28 mouse cellular contexts compared by ENCODE assay signal in genomic region chr6:106793621-106794020, GRCm38 (mm10). TPM values are rescaled to one million over a fixed set of nuclear protein-coding genes. Genes with fewer than 3 reads are reported as not detected.
DNase-seq lines count a peak whose midpoint lies in the region; ATAC-seq lines count a peak whose summit lies in the region.
"Had no signal": no experiment of that assay in that cellular context is flagged by ENCODE, and none has a peak within 500 bp of the region (broad histone marks: within the 10 kb centered on the region; RNA-seq: fewer than 3 reads in every experiment).

No protein-coding gene starts in this region.

- H3K27ac ChIP-seq in macrophage: 0 out of 2 replicates have a peak overlapping the region, but pooled peaks have one; percentile 19
- H3K27ac ChIP-seq in midbrain, embryonic 13.5 days: no peak overlapping the region
- H3K27ac ChIP-seq: heart, embryonic 13.5 days; hindbrain, embryonic 14.5 days; limb, embryonic 15.5 days; lung, embryonic 15.5 days; midbrain, embryonic 15.5 days had no signal

- peak overlapping the region; percentile 12; the same call in 1 of the 2 replicates for H3K4me3 ChIP-seq in macrophage (ENCODE audit: inconsistent target)
- H3K4me3 ChIP-seq in midbrain, embryonic 13.5 days (replicated peaks): no peak overlapping the region
- H3K4me3 ChIP-seq: erythroblast, embryonic 14.5 days; heart, embryonic 13.5 days; limb, embryonic 15.5 days; lung, embryonic 15.5 days; midbrain, embryonic 15.5 days; myocyte had no signal

- H3K9me3 ChIP-seq in midbrain, embryonic 13.5 days: no peaks in the 10 kb centered on the region
- H3K9me3 ChIP-seq: heart, embryonic 13.5 days; limb, embryonic 15.5 days; lung, embryonic 15.5 days; midbrain, embryonic 15.5 days had no signal

- H3K27me3 ChIP-seq in midbrain, embryonic 13.5 days: no peaks in the 10 kb centered on the region
- H3K27me3 ChIP-seq: heart, embryonic 13.5 days; limb, embryonic 15.5 days; lung, embryonic 15.5 days; midbrain, embryonic 15.5 days had no signal

- peaks cover 17% of the 10 kb centered on the region; the same call in 1 of the 2 replicates for H3K36me3 ChIP-seq in macrophage (ENCODE audit: inconsistent target)
- peaks cover 48% of the 10 kb centered on the region for H3K36me3 ChIP-seq in midbrain, embryonic 13.5 days

- ATAC-seq in activated CD4-positive, CD25-positive, alpha-beta regulatory T cell, adult 4 months: peak; percentile 3
- ATAC-seq in midbrain, embryonic 13.5 days: no peak
- ATAC-seq: forebrain, embryonic 14.5 days; midbrain, embryonic 15.5 days had no signal

- peak; percentile 3 for DNase-seq in thymus, postnatal 0 days (ENCODE audit: low spot score)
- DNase-seq in thymus, postnatal 14 days: no peak
- no peak for DNase-seq in right cerebral cortex, postnatal 4 days
- no peak for DNase-seq in kidney, adult 18-20 months
- DNase-seq: adrenal gland, adult 2 months; cerebellum, adult 9-10 months; gastrocnemius, postnatal 10 days; heart, adult 18-20 months; kidney, adult 11 months; kidney, postnatal 10 days; layer of hippocampus, postnatal 36 days had no signal

- H3K4me2 ChIP-seq in midbrain, embryonic 13.5 days (replicated peaks): no peak overlapping the region
- H3K4me2 ChIP-seq: heart, embryonic 13.5 days; hindbrain, embryonic 14.5 days; limb, embryonic 15.5 days; lung, embryonic 15.5 days; midbrain, embryonic 15.5 days had no signal

- 91% methylated on average over 10 of the region's 10 CpGs for WGBS in macrophage (ENCODE audit: missing documents)
- WGBS in midbrain, embryonic 13.5 days: 95% methylated on average over 10 of the region's 10 CpGs

- no peak overlapping the region for H3K9ac ChIP-seq in midbrain, embryonic 13.5 days (replicated peaks)
- H3K9ac ChIP-seq: heart, embryonic 13.5 days; hindbrain, embryonic 14.5 days; limb, embryonic 15.5 days; lung, embryonic 15.5 days; midbrain, embryonic 15.5 days had no signal

- peaks cover 8% of the 10 kb centered on the region for H3K4me1 ChIP-seq in midbrain, embryonic 13.5 days (replicated peaks)

- peaks cover 46% of the 10 kb centered on the region for H3K79me2 ChIP-seq in macrophage (ENCODE audit: inconsistent target)

RNA-seq across cellular contexts. Expression of gene Crbn, which starts 6.3 kb away (rescaled TPM):
- 66.4 and 69.5 TPM in 2 replicates for polyA plus RNA-seq in thymus, postnatal 0 days (2015; fragmentation: Nextera tagmentation; extraction: Ambion mirVana)
- 100 to 1,000 TPM; 174 to 195 TPM for polyA plus RNA-seq in activated CD4-positive, CD25-positive, alpha-beta regulatory T cell, adult 4 months (2017; shearing (Covaris generic))
- total RNA-seq in macrophage (2018; cell fraction: chromatin; rRNA removed): 10 to 100 TPM; 12.6 to 80.7 (median 54.1) TPM
- total RNA-seq in macrophage (2018; cell fraction: cytosol; rRNA removed): 10 to 100 TPM; 23.5 to 63.3 (median 38.6) TPM
- total RNA-seq in macrophage (2018; cell fraction: nucleus; rRNA removed): 10 to 100 TPM; 12.8 to 81.6 (median 51.8) TPM
- 26.2 to 32.2 TPM (median 26.6 TPM) in 3 replicates for polyA plus RNA-seq in macrophage (2018)
- 59.4 and 64.7 TPM in 2 replicates for polyA plus RNA-seq in midbrain, embryonic 13.5 days (2015; fragmentation: Nextera tagmentation; extraction: Ambion mirVana)

RNA-seq across cellular contexts. Expression of gene Trnt1, which starts 24.7 kb away (rescaled TPM):
- polyA plus RNA-seq in thymus, postnatal 0 days (2015; fragmentation: Nextera tagmentation; extraction: Ambion mirVana): 77.0 and 79.9 TPM in 2 replicates
- polyA plus RNA-seq in activated CD4-positive, CD25-positive, alpha-beta regulatory T cell, adult 4 months (2017; shearing (Covaris generic)): 100 to 1,000 TPM in 1 of 2 experiments, 10 to 100 TPM in 1; 89.5 to 104 TPM
- total RNA-seq in macrophage (2018; cell fraction: chromatin; rRNA removed): 100 to 1,000 TPM in 13 of 26 experiments, 10 to 100 TPM in 13; 49.1 to 124 (median 96.9) TPM
- total RNA-seq in macrophage (2018; cell fraction: cytosol; rRNA removed): 10 to 100 TPM; 23.1 to 40.8 (median 31.8) TPM
- 10 to 100 TPM; 29.1 to 87.9 (median 63.8) TPM for total RNA-seq in macrophage (2018; cell fraction: nucleus; rRNA removed)
- polyA plus RNA-seq in macrophage (2018): 30.3 to 35.6 TPM (median 35.5 TPM) in 3 replicates
- polyA plus RNA-seq in midbrain, embryonic 13.5 days (2015; fragmentation: Nextera tagmentation; extraction: Ambion mirVana): 67.1 and 68.5 TPM in 2 replicates

RNA-seq across cellular contexts. Expression of gene Il5ra, which starts 44.8 kb away (rescaled TPM):
- polyA plus RNA-seq in thymus, postnatal 0 days (2015; fragmentation: Nextera tagmentation; extraction: Ambion mirVana): 0.89 and 1.2 TPM in 2 replicates
- polyA plus RNA-seq in activated CD4-positive, CD25-positive, alpha-beta regulatory T cell, adult 4 months (2017; shearing (Covaris generic)): under 1 TPM in 1 of 2 experiments, not detected in 1; 0.34 TPM
- total RNA-seq in macrophage (2018; cell fraction: chromatin; rRNA removed): not detected
- total RNA-seq in macrophage (2018; cell fraction: cytosol; rRNA removed): under 1 TPM in 3 of 26 experiments, not detected in 23; 0.04 to 0.05 (median 0.05) TPM
- under 1 TPM in 1 of 26 experiments, not detected in 25; 0.14 TPM for total RNA-seq in macrophage (2018; cell fraction: nucleus; rRNA removed)
- 0.03 TPM in 1 of 3 replicates, not detected in the others for polyA plus RNA-seq in macrophage (2018)
- polyA plus RNA-seq in midbrain, embryonic 13.5 days (2015; fragmentation: Nextera tagmentation; extraction: Ambion mirVana): 0.12 TPM in 1 of 2 replicates, not detected in the other
- total RNA-seq: adrenal gland, adult 2 months; gastrocnemius, postnatal 10 days; heart, postnatal 25 days; layer of hippocampus, adult 18-20 months; layer of hippocampus, postnatal 36 days; left cerebral cortex, postnatal 36 days; MEL had no signal
- polyA plus RNA-seq: adrenal gland, adult 2 months; cortical plate, adult 2 months; embryonic facial prominence, embryonic 11.5 days; erythroblast, embryonic 14.5 days; forebrain, embryonic 14.5 days; heart, embryonic 13.5 days; hindbrain, embryonic 14.5 days; midbrain, embryonic 15.5 days; myocyte had no signal
